Mouse (Mus musculus): ENCODE results near the gene Llgl1. TPM values are rescaled to one million over a fixed set of nuclear protein-coding genes. Genes with fewer than 3 reads are reported as not detected.

Llgl1 gene
- 0.24 TPM for polyA plus RNA-seq (2014; fragmentation: Illumina TruSeq; extraction: RNeasy Lipid Tissue Mini Kit (QIAGEN cat#74804); ENCODE audit: low read depth, low replicate concordance)

GRCm38 (mm10) chr11:60699524-60700075 is at the start of gene Llgl1:
TSS of gene Llgl1 (plus strand) at chr11:60699723.

GRCm38 (mm10) chr11:60726601-60727391 is 27.3 kb downstream of the Llgl1 start, which contains the start of gene Flii:
TSS of gene Flii (minus strand) at chr11:60727263.

GRCm38 (mm10) chr11:60728260-60728761 is 28.8 kb downstream of the Llgl1 start, which contains the start of gene Mief2:
TSS of gene Mief2 (plus strand) at chr11:60728398.

Other genes with a start within 250 kb of the Llgl1 start
- gene Drg2, start 245.1 kb upstream of the Llgl1 start, polyA plus RNA-seq (2014; fragmentation: Illumina TruSeq; extraction: RNeasy Lipid Tissue Mini Kit (QIAGEN cat#74804); ENCODE audit: low read depth, low replicate concordance): 17.3 TPM
- gene Myo15, start 230.4 kb upstream of the Llgl1 start, polyA plus RNA-seq (2014; fragmentation: Illumina TruSeq; extraction: RNeasy Lipid Tissue Mini Kit (QIAGEN cat#74804); ENCODE audit: low read depth, low replicate concordance): not detected
- gene Alkbh5, start 163.3 kb upstream of the Llgl1 start, polyA plus RNA-seq (2014; fragmentation: Illumina TruSeq; extraction: RNeasy Lipid Tissue Mini Kit (QIAGEN cat#74804); ENCODE audit: low read depth, low replicate concordance): 32.7 TPM
- gene Flii, start 27.5 kb downstream of the Llgl1 start, polyA plus RNA-seq (2014; fragmentation: Illumina TruSeq; extraction: RNeasy Lipid Tissue Mini Kit (QIAGEN cat#74804); ENCODE audit: low read depth, low replicate concordance): 5.0 TPM
- gene Mief2, start 28.7 kb downstream of the Llgl1 start, polyA plus RNA-seq (2014; fragmentation: Illumina TruSeq; extraction: RNeasy Lipid Tissue Mini Kit (QIAGEN cat#74804); ENCODE audit: low read depth, low replicate concordance): 1.4 TPM
- gene Top3a, start 77.6 kb downstream of the Llgl1 start, polyA plus RNA-seq (2014; fragmentation: Illumina TruSeq; extraction: RNeasy Lipid Tissue Mini Kit (QIAGEN cat#74804); ENCODE audit: low read depth, low replicate concordance): 2.3 TPM
- 8.0 TPM for gene Smcr8, start 77.8 kb downstream of the Llgl1 start, polyA plus RNA-seq (2014; fragmentation: Illumina TruSeq; extraction: RNeasy Lipid Tissue Mini Kit (QIAGEN cat#74804); ENCODE audit: low read depth, low replicate concordance)
- 109 TPM for gene Shmt1, start 112.0 kb downstream of the Llgl1 start, polyA plus RNA-seq (2014; fragmentation: Illumina TruSeq; extraction: RNeasy Lipid Tissue Mini Kit (QIAGEN cat#74804); ENCODE audit: low read depth, low replicate concordance)
- gene Dhrs7b, start 130.9 kb downstream of the Llgl1 start, polyA plus RNA-seq (2014; fragmentation: Illumina TruSeq; extraction: RNeasy Lipid Tissue Mini Kit (QIAGEN cat#74804); ENCODE audit: low read depth, low replicate concordance): 4.6 TPM
- 9.5 TPM for gene Tmem11, start 179.5 kb downstream of the Llgl1 start, polyA plus RNA-seq (2014; fragmentation: Illumina TruSeq; extraction: RNeasy Lipid Tissue Mini Kit (QIAGEN cat#74804); ENCODE audit: low read depth, low replicate concordance)
- gene Natd1, start 215.0 kb downstream of the Llgl1 start, polyA plus RNA-seq (2014; fragmentation: Illumina TruSeq; extraction: RNeasy Lipid Tissue Mini Kit (QIAGEN cat#74804); ENCODE audit: low read depth, low replicate concordance): 0.69 TPM
- 11.7 TPM for gene Map2k3, start 232.3 kb downstream of the Llgl1 start, polyA plus RNA-seq (2014; fragmentation: Illumina TruSeq; extraction: RNeasy Lipid Tissue Mini Kit (QIAGEN cat#74804); ENCODE audit: low read depth, low replicate concordance)